Mouse (Mus musculus) liver, adult 2 months (tissue): ENCODE results near the gene Zbtb2.

Experiments used
- CTCF ChIP-seq: fragments of 200-500 bp; IDR thresholded peaks from 2 replicates; pipeline ENCODE4 v1.5.1; 2011; ENCODE audit warnings: low read depth, low read length, control low read depth
- POLR2A ChIP-seq: fragments of 200-500 bp; IDR thresholded peaks from 2 replicates; pipeline ENCODE4 v1.6.1; 2011; ENCODE audit warnings: low read length, control low read depth; ENCODE audit not compliant: insufficient read depth; ENCODE audit errors: extremely low read depth

DNA sequence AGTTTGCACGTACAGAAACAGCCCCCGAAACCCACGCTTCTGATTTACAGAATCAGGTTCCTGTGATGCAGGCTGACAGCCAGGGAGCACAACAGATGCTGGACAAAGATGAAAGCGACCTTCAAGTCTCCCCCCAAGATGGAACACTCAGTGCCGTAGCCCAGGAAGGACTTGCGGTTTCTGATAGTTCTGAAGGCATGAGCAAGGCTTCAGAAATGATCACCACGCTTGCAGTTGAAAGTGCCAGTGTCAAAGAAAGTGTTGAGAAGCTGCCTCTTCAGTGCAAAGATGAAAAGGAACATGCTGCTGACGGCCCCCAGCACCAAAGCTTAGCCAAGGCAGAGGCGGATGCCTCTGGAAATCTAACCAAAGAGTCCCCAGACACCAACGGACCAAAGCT lies 30.5 kb downstream of the Zbtb2 start:
- TF ChIP-seq CTCF (no peak), POLR2A (no peak)
